Mouse (Mus musculus): Measurements from ENCODE around the gene Nms.

DNA sequence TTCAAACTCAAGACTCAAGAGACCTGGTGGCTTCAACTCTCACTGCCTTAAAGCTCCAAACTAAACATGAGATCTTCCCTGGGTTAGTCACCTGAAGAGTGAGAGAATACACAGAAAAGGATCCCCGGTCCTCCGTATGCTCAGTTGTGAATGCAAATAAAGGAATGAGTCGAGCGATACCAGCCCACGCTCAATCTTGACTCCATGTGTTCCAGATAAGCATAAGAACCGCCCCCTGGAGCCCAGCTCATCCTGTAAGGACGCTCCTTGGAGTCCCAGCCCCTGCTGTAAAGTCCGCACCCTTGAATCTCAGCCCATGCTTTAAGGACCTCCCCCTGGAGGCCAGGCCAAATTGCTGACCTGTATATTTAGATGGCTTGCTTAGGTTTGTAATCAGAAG, 8.2 kb upstream of the Nms start:
- TF ChIP-seq CTCF (conservative IDR thresholded peaks at IDR 0.05; ENCODE audit: insufficient read depth, insufficient read length, low read depth, low read length) = no peak
- no peak for TF ChIP-seq POLR2A (IDR thresholded peaks at IDR 0.05; ENCODE audit: low read depth, low read length)

Data from kidney, adult 2 months (tissue).